Mouse (Mus musculus) thymus, adult 18-20 months (tissue): ENCODE results near the gene Olfr739.

Source experiments
- DNase-seq, 2 experiments: peaks; one replicate each; pipeline ENCODE4 v3.0.0; 2022; ENCODE audit warnings: mixed read lengths in 2 of 2

Gene Olfr739

GRCm38 (mm10) chr14:50418326-50418725 lies at the start of gene Olfr739:
Gene Olfr739, plus strand, starts transcription at chr14:50418626.
- DNase-seq = no peak

GRCm38 (mm10) chr14:50380863-50381262 lies 37.6 kb upstream of the Olfr739 start, which contains the start of gene Olfr736:
Gene Olfr736, plus strand, starts transcription at chr14:50381163.
- DNase-seq = no peak

GRCm38 (mm10) chr14:50407268-50407667 lies 11.2 kb upstream of the Olfr739 start, which contains the start of gene Olfr738:
Gene Olfr738, plus strand, starts transcription at chr14:50407568.
- DNase-seq = no peak

GRCm38 (mm10) chr14:50445245-50445644 lies 26.8 kb downstream of the Olfr739 start, which contains the start of gene Olfr740:
Gene Olfr740, plus strand, starts transcription at chr14:50445545.
- no peak for DNase-seq

- DNase-seq = no peak
Measured at GRCm38 (mm10) chr14:50472438-50472837, 54.0 kb downstream of the Olfr739 start, which contains the start of gene Olfr741. Gene Olfr741, plus strand, starts transcription at chr14:50472738.
